Mouse (Mus musculus): ENCODE measurements around the gene Flt4.

The Flt4 gene

DNA sequence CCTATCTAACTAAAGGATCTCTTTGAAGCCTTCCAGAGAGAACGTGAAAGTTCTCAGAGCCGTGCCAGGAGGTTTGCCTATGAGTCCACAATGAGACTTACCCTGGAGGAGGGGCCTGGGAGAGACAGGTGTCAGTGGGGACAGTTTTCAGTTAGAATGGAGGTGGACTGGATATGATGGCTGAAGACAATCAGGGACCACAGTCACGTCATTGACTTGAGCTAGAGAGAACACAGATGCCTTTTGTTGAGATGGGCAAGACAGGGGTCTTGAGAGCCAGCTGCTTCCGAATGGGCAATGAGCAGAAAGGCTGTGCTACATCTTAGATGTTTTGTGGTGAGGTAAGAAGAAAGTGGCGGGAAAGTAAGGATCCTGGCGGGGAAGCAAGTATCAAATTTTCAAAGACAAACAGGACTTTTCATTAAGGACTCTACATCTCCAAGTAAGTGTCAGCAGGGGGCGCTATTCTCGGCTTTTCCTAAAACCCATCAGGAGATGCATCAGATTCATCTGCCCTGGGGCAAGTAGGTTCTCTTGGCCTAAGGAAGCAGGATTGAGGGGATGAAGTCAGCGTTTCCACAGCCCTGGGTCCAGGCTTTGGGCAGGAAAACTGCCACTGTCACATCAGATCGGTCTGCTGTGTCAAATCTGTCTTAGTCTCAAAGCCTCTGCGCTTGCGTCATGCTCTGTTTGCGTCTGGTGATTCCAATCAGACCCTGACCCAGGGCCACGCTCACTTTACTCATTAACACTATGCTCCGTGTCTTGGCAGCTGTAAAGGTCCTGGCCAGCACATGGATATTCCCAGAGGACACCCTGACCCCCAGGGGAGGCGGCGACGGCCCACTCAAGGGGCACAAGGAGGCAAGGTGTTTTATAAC lies 41.3 kb downstream of the Flt4 start:
- peak; percentile 81 for DNase-seq

GRCm38 (mm10) chr11:49650994-49651761 lies 42.1 kb downstream of the Flt4 start:
- no peak for DNase-seq

DNA sequence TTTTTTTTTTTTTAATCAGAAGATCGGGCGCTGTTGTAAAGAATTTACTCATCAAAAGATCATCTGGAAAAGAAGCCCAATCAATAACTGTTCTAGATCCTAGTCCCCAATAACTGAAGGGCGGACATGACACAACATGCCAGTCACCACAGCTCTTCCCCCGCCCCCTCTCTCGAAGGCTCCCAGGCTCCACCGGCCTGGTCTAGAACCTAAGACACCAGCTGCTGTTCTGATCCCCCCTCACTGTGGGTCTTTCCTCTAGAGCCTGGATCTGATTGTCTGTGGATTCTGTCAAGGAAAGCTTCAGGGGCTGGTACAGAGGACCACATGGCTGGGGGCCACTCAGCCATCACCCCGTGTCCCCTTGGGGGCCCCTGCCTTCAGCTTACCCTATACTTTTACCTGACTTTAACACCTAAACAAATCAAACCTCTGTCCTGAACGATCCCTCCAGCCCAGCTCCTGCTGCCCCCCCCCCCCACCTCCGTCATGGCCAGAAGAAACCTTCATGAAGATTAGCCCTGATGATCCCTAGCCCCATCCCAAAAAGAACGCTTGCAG lies 42.8 kb downstream of the Flt4 start:
- no peak for DNase-seq

DNA sequence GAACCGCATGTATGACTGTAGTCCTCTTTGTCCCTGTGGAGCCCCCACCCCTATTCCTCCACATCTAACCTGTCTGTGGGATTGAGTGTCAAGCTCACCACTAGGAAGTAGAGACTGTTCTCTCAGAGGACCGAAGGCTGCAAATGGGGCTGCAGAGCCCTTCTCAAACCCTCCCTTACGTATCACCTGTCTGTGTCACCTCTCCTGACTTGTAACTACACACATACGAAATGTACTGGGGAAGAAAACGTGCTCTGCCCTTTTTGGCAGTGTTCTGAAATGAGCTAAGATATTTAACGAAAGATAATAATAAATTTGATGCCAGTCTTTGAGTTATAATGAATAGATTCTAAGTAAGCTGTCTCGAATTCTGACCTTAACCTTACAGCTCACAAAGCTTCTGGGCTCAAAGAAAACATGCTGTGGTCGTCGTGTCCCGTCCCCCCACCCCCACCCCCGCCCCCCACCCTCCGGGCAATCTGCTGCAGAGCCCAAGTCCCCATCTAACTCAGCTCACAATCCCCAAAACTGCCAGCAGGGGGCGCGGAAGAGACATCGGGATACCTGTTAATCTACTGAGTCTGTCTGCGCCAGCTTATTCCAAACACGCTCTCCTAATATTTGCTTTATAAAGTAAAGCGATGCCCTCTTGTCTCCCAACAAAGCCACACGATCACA lies 43.5 kb downstream of the Flt4 start:
- peak; percentile 67 for DNase-seq

DNA sequence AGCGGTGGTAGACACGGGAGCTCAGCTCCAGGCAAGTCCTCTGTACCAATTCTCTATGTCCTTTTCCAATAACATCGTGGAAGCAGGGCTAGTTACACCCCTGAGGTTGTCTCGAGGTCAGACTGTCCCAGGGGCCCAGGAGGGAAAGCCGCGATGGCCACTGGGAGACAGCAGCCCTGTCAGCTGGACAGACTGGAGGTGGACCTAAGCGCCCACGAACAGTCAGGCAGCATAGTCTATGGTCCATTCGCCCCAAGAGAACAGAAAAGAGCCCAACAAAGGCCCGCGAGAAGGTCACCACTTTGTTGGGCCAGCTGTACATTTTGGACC lies 44.0 kb downstream of the Flt4 start:
- no peak for DNase-seq

- DNase-seq, result no peak
These were observed 45.6 kb downstream of the Flt4 start for GRCm38 (mm10) chr11:49654651-49655050.

- no peak for DNase-seq
These were observed 46.4 kb downstream of the Flt4 start for GRCm38 (mm10) chr11:49655501-49655900.

DNA sequence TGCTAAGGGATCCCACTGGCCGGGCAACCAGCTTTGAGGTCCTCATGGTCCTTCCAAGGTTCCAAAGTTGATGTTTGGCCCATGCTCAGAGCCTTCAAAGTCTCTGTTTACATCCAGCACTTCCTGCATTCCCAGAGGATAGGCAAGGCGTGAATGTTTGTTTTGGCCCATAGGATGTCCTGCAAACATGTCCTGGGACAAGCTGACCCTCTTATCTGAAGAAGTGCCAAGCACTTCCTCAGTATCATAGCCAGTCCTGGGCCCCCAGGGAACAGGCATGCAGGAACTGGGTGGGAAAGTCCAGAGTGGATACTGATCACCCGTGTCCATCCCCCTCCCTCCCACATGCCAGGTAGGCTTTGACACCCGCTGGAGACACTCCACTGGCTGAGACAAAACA lies 49.0 kb downstream of the Flt4 start:
- DNase-seq, result no peak

DNA sequence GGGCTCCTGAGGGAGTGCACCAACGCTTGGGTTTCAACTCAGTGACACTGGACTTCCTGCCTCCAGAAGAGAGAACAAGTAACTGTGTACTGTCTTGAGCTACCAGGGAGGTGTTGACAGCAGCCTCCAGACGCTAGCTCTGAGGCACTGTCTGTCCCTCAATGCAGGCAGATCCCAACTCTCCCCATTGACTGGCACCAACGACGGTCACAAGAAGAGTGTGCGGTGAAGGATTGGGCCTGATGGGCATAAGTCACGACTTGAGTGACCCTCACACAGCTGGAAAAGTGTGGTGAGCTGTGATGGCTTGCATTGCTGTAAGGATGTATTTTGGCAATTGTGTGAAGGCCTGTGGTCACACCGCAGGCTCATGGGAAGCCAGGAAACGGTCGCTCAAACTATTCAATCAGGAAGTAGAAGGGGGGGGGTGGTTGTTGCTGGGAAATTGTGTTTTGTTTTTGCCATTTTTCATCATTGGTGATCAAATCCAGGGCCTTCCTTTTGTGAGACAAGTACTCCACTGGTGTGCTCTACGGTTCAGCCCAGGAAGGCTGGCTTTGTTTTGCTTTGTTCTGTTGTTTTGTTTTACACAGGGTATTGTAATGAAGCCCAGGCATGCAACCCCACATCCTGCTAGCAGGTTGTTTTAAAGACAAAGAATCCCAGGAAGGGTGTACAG lies 49.9 kb downstream of the Flt4 start:
- no peak for DNase-seq

GRCm38 (mm10) chr11:49659470-49659799 lies 50.4 kb downstream of the Flt4 start:
- no peak for DNase-seq

GRCm38 (mm10) chr11:49662292-49662780 lies 53.3 kb downstream of the Flt4 start:
- DNase-seq, result no peak

GRCm38 (mm10) chr11:49663310-49663709 lies 54.2 kb downstream of the Flt4 start, which contains the start of gene Scgb3a1:
Gene Scgb3a1 (plus strand): TSS chr11:49663610.
- no peak for DNase-seq

GRCm38 (mm10) chr11:49664262-49665140 lies 55.4 kb downstream of the Flt4 start:
- DNase-seq, result no peak

- no peak for DNase-seq
These were observed 56.4 kb downstream of the Flt4 start for GRCm38 (mm10) chr11:49665462-49665861.

DNA sequence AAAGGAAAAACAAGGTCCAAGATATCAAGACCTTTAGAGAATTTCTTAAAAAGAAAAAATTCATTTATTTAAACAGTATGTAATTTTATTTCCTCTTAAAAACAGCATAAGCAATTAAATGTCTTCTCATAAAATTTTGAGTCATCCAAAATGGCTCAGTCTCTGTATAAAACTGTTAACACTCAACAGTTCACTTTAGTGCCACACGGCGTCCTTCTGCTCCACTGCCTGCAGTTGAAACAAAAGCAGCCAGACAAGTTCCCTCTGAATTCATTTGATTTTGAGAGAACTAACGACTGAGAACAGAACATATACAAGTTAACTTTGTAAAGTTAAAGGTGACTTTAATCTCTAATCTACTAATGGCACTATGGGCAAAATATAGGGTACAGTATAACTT lies 64.4 kb downstream of the Flt4 start:
- DNase-seq, result no peak

GRCm38 (mm10) chr11:49684237-49684973 lies 75.3 kb downstream of the Flt4 start:
- no peak for DNase-seq

DNA sequence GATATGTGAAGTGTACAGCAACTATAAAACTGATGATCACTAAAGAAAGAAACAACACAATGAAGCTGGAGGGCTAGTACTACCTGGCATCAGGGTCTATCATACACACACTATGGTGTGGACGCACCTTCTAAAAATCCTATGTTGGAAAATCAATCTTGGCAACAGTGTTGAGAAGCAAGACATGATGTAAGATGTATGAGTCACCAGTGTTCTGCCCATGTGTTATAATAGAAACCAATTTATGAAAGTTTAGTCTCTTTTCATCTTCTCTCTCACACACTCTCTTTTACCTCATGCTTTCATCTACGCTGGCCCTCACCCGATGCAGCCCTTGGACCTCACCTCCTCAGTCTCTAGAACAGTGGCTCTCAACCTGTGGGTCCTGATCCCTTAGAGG lies 86.0 kb downstream of the Flt4 start:
- no peak for DNase-seq

DNA sequence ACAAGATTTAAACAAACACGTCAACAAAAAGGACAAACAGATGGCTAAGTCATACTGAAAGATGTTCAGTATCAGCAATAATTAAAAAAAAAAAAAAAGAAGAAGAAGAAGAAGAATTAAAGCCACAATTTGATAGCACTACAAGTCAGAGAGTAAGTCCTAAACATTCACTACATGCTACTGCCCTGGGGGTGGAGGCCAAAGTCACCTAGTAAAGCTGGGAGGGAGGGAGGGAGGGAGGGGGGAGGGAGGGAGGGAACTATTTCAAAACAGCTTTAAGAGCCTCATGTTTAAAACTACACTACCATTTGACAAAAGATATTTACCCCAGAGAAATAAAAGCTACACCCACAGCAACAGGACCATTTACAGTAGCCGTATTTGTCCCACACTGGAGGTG lies 86.6 kb downstream of the Flt4 start:
- DNase-seq, result no peak

- no peak for DNase-seq
These were observed 87.4 kb downstream of the Flt4 start for GRCm38 (mm10) chr11:49696472-49696871.

DNA sequence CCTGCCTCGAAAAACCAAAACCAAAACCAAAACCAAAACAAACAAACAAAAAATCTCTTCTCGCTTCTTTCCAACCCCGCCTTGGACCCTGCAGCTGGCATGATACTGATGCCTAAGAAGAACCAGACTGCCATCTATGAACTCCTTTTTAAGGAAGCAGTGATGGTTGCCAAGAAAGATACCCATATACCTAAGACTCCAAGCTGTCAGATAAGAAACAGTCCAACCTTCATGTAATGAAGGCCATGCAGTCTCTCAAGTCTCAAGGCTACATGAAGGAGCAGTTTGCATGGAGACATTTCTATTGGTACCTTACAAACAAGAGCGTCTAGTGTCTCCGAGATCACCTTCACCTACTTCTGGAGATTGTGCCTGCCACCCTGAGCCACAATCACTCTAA lies 88.7 kb downstream of the Flt4 start:
- no peak for DNase-seq

- no peak for DNase-seq
These were observed 90.0 kb downstream of the Flt4 start for GRCm38 (mm10) chr11:49699079-49699478.

Measured in kidney, adult 11 months (tissue).